Mouse (Mus musculus) Muller cell, postnatal 12 days (primary cell): ENCODE measurements around the gene Strn4.

Source experiments
- DNase-seq: peaks from one replicate; pipeline ENCODE4 v3.0.0-alpha.2; 2015; ENCODE audit errors: inconsistent ontology term

The Strn4 gene

GRCm38 (mm10) chr7:16876006-16876405 lies 60.3 kb downstream of the Strn4 start:
- no peak for DNase-seq

- DNase-seq: peak; percentile 65
These were observed 60.9 kb downstream of the Strn4 start for GRCm38 (mm10) chr7:16876608-16877007.

GRCm38 (mm10) chr7:16877717-16878116 lies 62.0 kb downstream of the Strn4 start:
- DNase-seq: no peak

- DNase-seq: peak; percentile 98
These were observed 64.3 kb downstream of the Strn4 start for GRCm38 (mm10) chr7:16879796-16880547.

- no peak for DNase-seq
These were observed 64.9 kb downstream of the Strn4 start for GRCm38 (mm10) chr7:16880615-16881014.

GRCm38 (mm10) chr7:16883162-16883561 lies 67.5 kb downstream of the Strn4 start:
- no peak for DNase-seq

- no peak for DNase-seq
These were observed 68.6 kb downstream of the Strn4 start for GRCm38 (mm10) chr7:16884334-16884733.

GRCm38 (mm10) chr7:16885271-16885776 lies 69.6 kb downstream of the Strn4 start:
- no peak for DNase-seq

- no peak for DNase-seq
These were observed 70.2 kb downstream of the Strn4 start for GRCm38 (mm10) chr7:16885905-16886304.
